Mouse (Mus musculus): ENCODE results near the gene Rgs7bp. TPM values are rescaled to one million over a fixed set of nuclear protein-coding genes. Genes with fewer than 3 reads are reported as not detected.
"Not testable (repeated sequence)": the region's sequence is repeated elsewhere in the genome, so short reads cannot be mapped to it uniquely, and the experiment has no call there.

Rgs7bp gene
- total and polyA plus RNA-seq, 3 experiments: 0.15 to 0.16 TPM; not detected in 1

GRCm38 (mm10) chr13:104937759-104938158 is 117.0 kb downstream of the Rgs7bp start:
- Histone ChIP-seq H3K4me3 (ENCODE audit: low read depth, low read length) (no peak overlapping the region), H3K4me1 (ENCODE audit: insufficient read depth, low read depth, low read length) (peaks cover 9% of the 10 kb centered on the region), H3K36me3 (replicated peaks) (no peaks in the 10 kb centered on the region), H3K27me3 (ENCODE audit: insufficient read depth, low read length) (peaks cover 8% of the 10 kb centered on the region), H3K9me3 (replicated peaks) (no peaks in the 10 kb centered on the region)
- TF ChIP-seq CTCF (IDR thresholded peaks at IDR 0.05; ENCODE audit: low read depth, low read length) (no peak), GATA1 (IDR thresholded peaks at IDR 0.05; ENCODE audit: borderline replicate concordance, low read length) (no peak), GATA2 (IDR thresholded peaks at IDR 0.05; ENCODE audit: borderline replicate concordance, low read depth, low read length) (no peak), POLR2AphosphoS5 (IDR thresholded peaks at IDR 0.05; ENCODE audit: insufficient replicate concordance, low read depth, low read length) (no peak), TAL1 (conservative IDR thresholded peaks at IDR 0.05; ENCODE audit: low read depth, low read length) (no peak)
- ATAC-seq (ENCODE audit: extremely low read depth, insufficient number of reproducible peaks, low FRiP score, poor library complexity, severe bottlenecking): no peak
- no peak for DNase-seq (ENCODE audit: low spot score)

GRCm38 (mm10) chr13:104936586-104936985 is 118.1 kb downstream of the Rgs7bp start:
- no peak for DNase-seq (ENCODE audit: low spot score)
- TF ChIP-seq GATA1 (IDR thresholded peaks at IDR 0.05; ENCODE audit: borderline replicate concordance, low read length): no peak
- TF ChIP-seq GATA2 (IDR thresholded peaks at IDR 0.05; ENCODE audit: borderline replicate concordance, low read depth, low read length): no peak
- no peak for TF ChIP-seq POLR2AphosphoS5 (IDR thresholded peaks at IDR 0.05; ENCODE audit: insufficient replicate concordance, low read depth, low read length)
- no peak for TF ChIP-seq CTCF (IDR thresholded peaks at IDR 0.05; ENCODE audit: low read depth, low read length)
- no peak for TF ChIP-seq TAL1 (conservative IDR thresholded peaks at IDR 0.05; ENCODE audit: low read depth, low read length)
- no peaks in the 10 kb centered on the region for H3K36me3 ChIP-seq (replicated peaks)

GRCm38 (mm10) chr13:104931635-104932532 is 122.8 kb downstream of the Rgs7bp start:
- TF ChIP-seq GATA2 (IDR thresholded peaks at IDR 0.05; ENCODE audit: borderline replicate concordance, low read depth, low read length) (no peak), GATA1 (IDR thresholded peaks at IDR 0.05; ENCODE audit: borderline replicate concordance, low read length) (no peak)
- DNase-seq (ENCODE audit: low spot score): no peak
- Histone ChIP-seq H3K4me3 (ENCODE audit: low read depth, low read length) (no peak overlapping the region), H3K36me3 (replicated peaks) (no peaks in the 10 kb centered on the region), H3K4me1 (ENCODE audit: insufficient read depth, low read depth, low read length) (no peaks in the 10 kb centered on the region; the same call in 1 of the 2 replicates), H3K9me3 (replicated peaks) (no peaks in the 10 kb centered on the region), H3K27me3 (ENCODE audit: insufficient read depth, low read length) (peaks cover 18% of the 10 kb centered on the region)
- no peak for ATAC-seq (ENCODE audit: extremely low read depth, insufficient number of reproducible peaks, low FRiP score, poor library complexity, severe bottlenecking)

More at GRCm38 (mm10) chr13:104936586-104936985, 118.1 kb downstream of the Rgs7bp start:
- Histone ChIP-seq H3K4me3 (ENCODE audit: low read depth, low read length) (no peak overlapping the region), H3K4me1 (ENCODE audit: insufficient read depth, low read depth, low read length) (peaks cover 9% of the 10 kb centered on the region), H3K27me3 (ENCODE audit: insufficient read depth, low read length) (peaks cover 9% of the 10 kb centered on the region), H3K9me3 (replicated peaks) (no peaks in the 10 kb centered on the region)
- ATAC-seq (ENCODE audit: extremely low read depth, insufficient number of reproducible peaks, low FRiP score, poor library complexity, severe bottlenecking): no peak

GRCm38 (mm10) chr13:104930814-104931213 is 123.9 kb downstream of the Rgs7bp start:
- Histone ChIP-seq H3K27me3 (ENCODE audit: insufficient read depth, low read length) (peaks cover 18% of the 10 kb centered on the region), H3K36me3 (replicated peaks) (no peaks in the 10 kb centered on the region), H3K4me3 (ENCODE audit: low read depth, low read length) (no peak overlapping the region), H3K9me3 (replicated peaks) (no peaks in the 10 kb centered on the region), H3K4me1 (ENCODE audit: insufficient read depth, low read depth, low read length) (no peaks in the 10 kb centered on the region; the same call in 1 of the 2 replicates)
- ATAC-seq (ENCODE audit: extremely low read depth, insufficient number of reproducible peaks, low FRiP score, poor library complexity, severe bottlenecking): no peak
- no peak for TF ChIP-seq CTCF (IDR thresholded peaks at IDR 0.05; ENCODE audit: low read depth, low read length)
- TF ChIP-seq POLR2AphosphoS5 (IDR thresholded peaks at IDR 0.05; ENCODE audit: insufficient replicate concordance, low read depth, low read length): no peak
- TF ChIP-seq TAL1 (conservative IDR thresholded peaks at IDR 0.05; ENCODE audit: low read depth, low read length): no peak
- TF ChIP-seq GATA1 (IDR thresholded peaks at IDR 0.05; ENCODE audit: borderline replicate concordance, low read length): no peak
- TF ChIP-seq GATA2 (IDR thresholded peaks at IDR 0.05; ENCODE audit: borderline replicate concordance, low read depth, low read length): no peak
- no peak for DNase-seq (ENCODE audit: low spot score)

- Histone ChIP-seq H3K36me3 (replicated peaks) (no peaks in the 10 kb centered on the region), H3K9me3 (replicated peaks) (no peaks in the 10 kb centered on the region), H3K4me1 (ENCODE audit: insufficient read depth, low read depth, low read length) (no peaks in the 10 kb centered on the region), H3K27me3 (ENCODE audit: insufficient read depth, low read length) (peaks cover 5% of the 10 kb centered on the region; the same call in 1 of the 2 replicates), H3K4me3 (ENCODE audit: low read depth, low read length) (no peak overlapping the region)
- no peak for TF ChIP-seq GATA2 (IDR thresholded peaks at IDR 0.05; ENCODE audit: borderline replicate concordance, low read depth, low read length)
- TF ChIP-seq GATA1 (IDR thresholded peaks at IDR 0.05; ENCODE audit: borderline replicate concordance, low read length): no peak
- TF ChIP-seq CTCF (IDR thresholded peaks at IDR 0.05; ENCODE audit: low read depth, low read length): peak; percentile 63
- no peak for TF ChIP-seq POLR2AphosphoS5 (IDR thresholded peaks at IDR 0.05; ENCODE audit: insufficient replicate concordance, low read depth, low read length)
- TF ChIP-seq TAL1 (conservative IDR thresholded peaks at IDR 0.05; ENCODE audit: low read depth, low read length): no peak
- no peak for DNase-seq (ENCODE audit: low spot score)
- no peak for ATAC-seq (ENCODE audit: extremely low read depth, insufficient number of reproducible peaks, low FRiP score, poor library complexity, severe bottlenecking)
These were observed 136.1 kb downstream of the Rgs7bp start for GRCm38 (mm10) chr13:104918663-104919062.

- not testable (repeated sequence) for H3K36me3 ChIP-seq (replicated peaks); H3K4me3 ChIP-seq (ENCODE audit: low read depth, low read length); H3K27me3 ChIP-seq (ENCODE audit: insufficient read depth, low read length); ATAC-seq (ENCODE audit: extremely low read depth, insufficient number of reproducible peaks, low FRiP score, poor library complexity, severe bottlenecking); DNase-seq (ENCODE audit: low spot score); H3K9me3 ChIP-seq (replicated peaks); H3K4me1 ChIP-seq (ENCODE audit: insufficient read depth, low read depth, low read length)
These were observed 138.0 kb downstream of the Rgs7bp start for GRCm38 (mm10) chr13:104916771-104917170.

All from G1E (cell line).